9 mouse cellular contexts compared by ENCODE assay signal in the genomic region with DNA sequence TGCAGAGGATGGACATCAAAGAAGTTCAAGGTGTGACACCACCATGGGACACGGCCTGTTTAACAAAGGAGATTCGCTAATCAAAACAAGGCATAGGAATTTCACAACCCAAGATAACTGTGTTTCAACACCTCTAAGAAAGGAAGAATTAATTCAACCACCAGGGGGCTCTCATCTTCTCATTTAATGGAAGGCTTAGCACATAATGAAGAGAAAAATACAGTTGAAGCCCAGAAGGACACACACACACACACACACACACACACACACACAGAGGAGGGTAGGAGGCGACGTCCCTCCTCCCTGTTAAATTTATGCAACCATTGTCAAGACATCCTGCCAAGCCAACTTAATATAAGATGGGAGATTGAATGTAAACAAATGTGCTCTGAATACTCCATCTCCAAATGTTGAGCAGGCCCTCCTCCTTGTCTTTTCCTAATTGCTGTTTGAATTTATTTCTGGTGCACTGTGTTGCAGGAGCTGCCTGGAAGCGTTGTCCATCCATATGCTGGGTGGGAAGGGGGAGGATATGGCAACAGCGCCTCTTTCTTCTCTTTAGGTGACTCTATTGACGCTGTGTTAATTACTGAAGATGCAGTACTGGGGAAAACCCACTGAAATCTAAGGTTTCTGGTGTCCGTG.
DNase-seq lines count a peak whose midpoint lies in the region; ATAC-seq and TF ChIP-seq lines count a peak whose summit lies in the region.
"Had no signal": no experiment of that assay in that cellular context is flagged by ENCODE, and none has a peak within 500 bp of the region (broad histone marks: within the 10 kb centered on the region; RNA-seq: fewer than 3 reads in every experiment).

No protein-coding gene starts in this region.

- TF ChIP-seq EP300 in liver, embryonic 14.5 days (IDR thresholded peaks at IDR 0.05; ENCODE audit: low read depth), result no peak

- H3K27ac ChIP-seq in liver, embryonic 14.5 days, result no peak overlapping the region
- no peak overlapping the region for H3K27ac ChIP-seq in liver, embryonic 11.5 days (ENCODE audit: low read depth, low read length)
- H3K27ac ChIP-seq: lung, embryonic 15.5 days had no signal

- H3K9me3 ChIP-seq in liver, embryonic 14.5 days (ENCODE audit: control insufficient read depth, low read length), result no peaks in the 10 kb centered on the region
- no peaks in the 10 kb centered on the region for H3K9me3 ChIP-seq in liver, embryonic 11.5 days (ENCODE audit: control insufficient read depth, low read length)
- H3K9me3 ChIP-seq: lung, embryonic 15.5 days had no signal

- DNase-seq in adrenal gland, postnatal 10 days, result peak; percentile 15
- DNase-seq in adrenal gland, postnatal 4 days (ENCODE audit: low spot score in 2 of 2), result no peak
- peak; percentile 15 to 31 (median 19) for DNase-seq in liver, embryonic 14.5 days (ENCODE audit: low read depth in 3 of 3, low spot score in 3 of 3)
- no peak for DNase-seq in liver, embryonic 11.5 days (ENCODE audit: low spot score)
- DNase-seq in cerebellum, adult 8-10 months, result peak; percentile 32
- DNase-seq in mesoderm, embryonic 11.5 days (ENCODE audit: low read depth, low spot score), result peak; percentile 52
- DNase-seq in spleen, postnatal 14 days (ENCODE audit: low spot score in 2 of 2), result no peak

- no peak overlapping the region for H3K9ac ChIP-seq in liver, embryonic 14.5 days (replicated peaks)
- H3K9ac ChIP-seq in liver, embryonic 11.5 days (ENCODE audit: low read depth, low read length), result no peak overlapping the region
- H3K9ac ChIP-seq: lung, embryonic 15.5 days had no signal

- H3K4me1 ChIP-seq in liver, embryonic 14.5 days (replicated peaks; ENCODE audit: control insufficient read depth in 2 of 2, insufficient read depth in 2 of 2, low read length in 1 of 2), result no peaks in the 10 kb centered on the region
- no peaks in the 10 kb centered on the region for H3K4me1 ChIP-seq in liver, embryonic 11.5 days (replicated peaks; ENCODE audit: control insufficient read depth, insufficient read depth, low read length)
- H3K4me1 ChIP-seq: lung, embryonic 15.5 days had no signal

- no peak for ATAC-seq in liver, embryonic 14.5 days (ENCODE audit: insufficient read depth)
- ATAC-seq in liver, embryonic 11.5 days (replicated peaks; ENCODE audit: low FRiP score), result no peak
- peak; percentile 43 for ATAC-seq in inflammation-experienced regulatory T-cells, adult 6 months

- H3K36me3 ChIP-seq in liver, embryonic 14.5 days (replicated peaks; ENCODE audit: control insufficient read depth, insufficient read depth, low read depth), result no peaks in the 10 kb centered on the region
- H3K36me3 ChIP-seq in liver, embryonic 11.5 days (ENCODE audit: control insufficient read depth, insufficient read depth, low read length), result no peaks in the 10 kb centered on the region
- H3K36me3 ChIP-seq: lung, embryonic 15.5 days had no signal

- no peak overlapping the region for H3K4me2 ChIP-seq in liver, embryonic 14.5 days (ENCODE audit: low read depth)
- H3K4me2 ChIP-seq in liver, embryonic 11.5 days, result no peak overlapping the region
- H3K4me2 ChIP-seq: lung, embryonic 15.5 days had no signal

- no peak; the same call in 1 of the 2 replicates for TF ChIP-seq CTCF in liver, embryonic 14.5 days (IDR thresholded peaks at IDR 0.05; ENCODE audit: low read depth)

- no peak overlapping the region for H3K4me3 ChIP-seq in liver, embryonic 14.5 days (ENCODE audit: insufficient read depth in 1 of 2, low read depth in 2 of 2, low read length in 2 of 2)
- no peak overlapping the region for H3K4me3 ChIP-seq in liver, embryonic 11.5 days (ENCODE audit: low read depth, low read length)
- H3K4me3 ChIP-seq: lung, embryonic 15.5 days had no signal

- no peaks in the 10 kb centered on the region for H3K27me3 ChIP-seq in liver, embryonic 14.5 days (ENCODE audit: control insufficient read depth, insufficient read depth, low read length)
- H3K27me3 ChIP-seq in liver, embryonic 11.5 days (replicated peaks; ENCODE audit: control insufficient read depth, insufficient read depth, low read length), result no peaks in the 10 kb centered on the region
- H3K27me3 ChIP-seq: lung, embryonic 15.5 days had no signal

- 43% methylated on average over 8 of the region's 8 CpGs for WGBS in liver, embryonic 14.5 days (ENCODE audit: insufficient replicate concordance)
- WGBS in liver, embryonic 11.5 days, result 51% methylated on average over 8 of the region's 8 CpGs

Comparison
In these comparisons a context has a peak if more than half of its experiments do, and no peak if none do; other contexts are left out.
1. DNase-seq: peak in adrenal gland, postnatal 10 days (single experiment), liver, embryonic 14.5 days (3 of 3), cerebellum, adult 8-10 months (single experiment) and mesoderm, embryonic 11.5 days (single experiment); none in adrenal gland, postnatal 4 days (0 of 2), liver, embryonic 11.5 days (single experiment) and spleen, postnatal 14 days (0 of 2).